Mouse (Mus musculus) intestine, embryonic 15.5 days (tissue): ENCODE results near the gene Ephb2. TPM values are rescaled to one million over a fixed set of nuclear protein-coding genes. Genes with fewer than 3 reads are reported as not detected.

Experiments used
- ATAC-seq: fragments of 200-750 bp; cut with Nextera tagmentation; 2 replicates; pipeline ENCODE4 v1.8.0; 2017; ENCODE audit warnings: moderate TSS enrichment, moderate library complexity
- H3K27ac ChIP-seq: fragments of 300-500 bp; sonication (generic); 2 replicates; pipeline ENCODE4 v1.5.1; 2015; ENCODE audit warnings: mild to moderate bottlenecking, inconsistent platforms
- H3K27me3 ChIP-seq: fragments of 300-500 bp; sonication (generic); replicated peaks from 2 replicates; pipeline ENCODE4 v1.6.1; 2015; ENCODE audit warnings: inconsistent platforms
- H3K36me3 ChIP-seq: fragments of 300-500 bp; sonication (generic); 2 replicates; pipeline ENCODE4 v1.6.1; 2015; ENCODE audit warnings: inconsistent platforms
- H3K4me1 ChIP-seq: fragments of 300-500 bp; sonication (generic); replicated peaks from 2 replicates; pipeline ENCODE4 v1.6.1; 2015; ENCODE audit warnings: inconsistent platforms
- H3K4me2 ChIP-seq: fragments of 300-500 bp; sonication (generic); replicated peaks from 2 replicates; pipeline ENCODE4 v1.6.1; 2015; ENCODE audit warnings: mild to moderate bottlenecking, inconsistent platforms
- H3K4me3 ChIP-seq: fragments of 300-500 bp; sonication (generic); replicated peaks from 2 replicates; pipeline ENCODE4 v1.5.1; 2015; ENCODE audit warnings: inconsistent platforms
- H3K9ac ChIP-seq: fragments of 300-500 bp; sonication (generic); 2 replicates; pipeline ENCODE4 v1.6.1; 2015; ENCODE audit warnings: inconsistent platforms
- H3K9me3 ChIP-seq: fragments of 300-500 bp; sonication (generic); 2 replicates; pipeline ENCODE4 v1.6.1; 2016; ENCODE audit warnings: inconsistent platforms
- WGBS: fragments of 180-500 bp; shearing (Covaris S2); methylation state at CpG from one replicate; pipeline ENCODE4 v1.1.7; 2015; 5-methylcytosine and 5-hydroxymethylcytosine counted together
- polyA plus RNA-seq: library from polyadenylated mRNA; unstranded; fragments of >200 nt; fragmentation: Nextera tagmentation; extraction: Ambion mirVana; gene quantifications from 2 replicates; pipeline ENCODE4 v1.2.1, GENCODE M21; 2015

The Ephb2 gene
- polyA plus RNA-seq, 1 experiment from 2014 or later = 8.2 TPM

- H3K9ac ChIP-seq = no peak overlapping the region; the same call in 1 of the 2 replicates
- H3K27me3 ChIP-seq = no peaks in the 10 kb centered on the region
- peaks cover 56% of the 10 kb centered on the region for H3K4me1 ChIP-seq
These were observed 101.5 kb downstream of the Ephb2 start for GRCm38 (mm10) chr4:136734210-136734803.

DNA sequence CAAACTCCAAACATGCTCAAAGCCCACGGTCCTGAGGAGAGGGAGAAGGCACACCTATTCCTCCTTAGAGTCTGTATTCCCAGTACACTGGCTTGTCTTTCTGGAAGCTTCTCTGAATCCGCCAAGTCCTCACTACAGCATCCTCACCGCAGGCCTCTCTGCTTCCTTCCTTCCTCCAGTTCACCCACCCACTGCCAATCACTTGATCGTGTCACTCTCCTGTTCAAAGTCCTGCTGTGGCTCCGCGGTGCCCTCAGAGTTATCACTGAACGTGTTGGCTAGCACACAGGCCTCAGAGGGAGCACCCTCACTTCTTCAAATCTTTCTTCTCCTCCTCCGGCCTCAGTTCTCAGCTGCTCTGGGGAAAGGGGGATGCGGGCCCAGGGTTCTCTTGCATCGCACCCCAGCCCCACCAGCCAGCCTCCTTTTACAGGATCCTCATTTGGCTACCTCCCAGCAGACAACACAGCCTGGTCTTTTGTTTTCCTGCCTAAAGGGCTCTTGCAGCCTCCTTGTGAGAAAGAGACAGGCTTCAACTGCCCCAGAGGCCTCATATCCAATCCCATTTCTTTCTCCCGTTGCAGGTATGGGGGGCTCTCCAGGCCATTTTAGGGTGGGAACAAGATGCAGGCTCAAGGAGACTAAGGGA lies 102.4 kb downstream of the Ephb2 start:
- peak; percentile 62 for ATAC-seq
- peak overlapping the region; percentile 88 for H3K27ac ChIP-seq
- 29% methylated on average over 11 of the region's 11 CpGs for WGBS
- peaks cover 53% of the 10 kb centered on the region for H3K4me1 ChIP-seq
- H3K4me3 ChIP-seq = no peak overlapping the region
- no peaks in the 10 kb centered on the region for H3K9me3 ChIP-seq
- no peaks in the 10 kb centered on the region for H3K27me3 ChIP-seq
- peak overlapping the region; percentile 33; the same call in 1 of the 2 replicates for H3K9ac ChIP-seq
- peak overlapping the region; percentile 28; the same call in 1 of the 2 replicates for H3K4me2 ChIP-seq
- H3K36me3 ChIP-seq = no peaks in the 10 kb centered on the region

More at GRCm38 (mm10) chr4:136734210-136734803, 101.5 kb downstream of the Ephb2 start:
- no peak for ATAC-seq
- Histone ChIP-seq H3K27ac (peak overlapping the region; percentile 88), H3K36me3 (no peaks in the 10 kb centered on the region), H3K4me2 (no peak overlapping the region), H3K9me3 (no peaks in the 10 kb centered on the region), H3K4me3 (no peak overlapping the region)
- WGBS = 72% methylated on average over 15 of the region's 15 CpGs

DNA sequence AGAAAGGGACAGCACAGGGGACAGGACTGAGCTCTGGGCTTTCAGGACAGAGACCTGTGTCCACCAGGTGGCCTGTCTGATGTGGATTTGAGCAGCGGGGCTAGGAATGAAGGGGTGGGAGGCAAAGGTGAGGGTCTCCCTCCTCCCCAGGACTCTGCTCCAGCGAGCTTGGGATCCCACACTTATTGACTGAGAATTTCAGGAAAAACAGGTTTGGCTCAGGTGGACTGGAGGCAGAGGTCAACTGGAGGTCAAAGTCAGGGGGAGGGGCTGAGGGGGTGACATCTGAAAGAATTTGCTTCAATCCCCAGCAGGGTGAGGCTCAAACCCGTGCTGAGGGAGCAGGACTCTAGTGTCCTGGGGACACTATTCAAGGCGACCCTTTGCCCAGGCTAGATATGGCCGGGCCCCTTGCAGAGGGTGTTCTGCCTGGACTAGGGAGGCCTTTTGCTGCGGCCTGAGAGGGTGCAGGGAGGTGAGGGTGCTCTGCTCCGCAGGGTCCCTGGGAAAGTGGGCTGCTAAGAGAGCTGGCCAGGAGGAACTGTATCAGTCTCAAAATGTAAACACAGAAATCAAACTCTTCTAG lies 103.2 kb downstream of the Ephb2 start:
- no peaks in the 10 kb centered on the region for H3K36me3 ChIP-seq
- 41% methylated on average over 7 of the region's 7 CpGs for WGBS
- peak; percentile 39 for ATAC-seq
- H3K9me3 ChIP-seq = no peaks in the 10 kb centered on the region
- peak overlapping the region; percentile 88 for H3K27ac ChIP-seq
- H3K4me3 ChIP-seq = no peak overlapping the region
- no peaks in the 10 kb centered on the region for H3K27me3 ChIP-seq
- H3K9ac ChIP-seq = 0 out of 2 replicates have a peak overlapping the region, but pooled peaks have one; percentile 14
- H3K4me1 ChIP-seq = peaks cover 53% of the 10 kb centered on the region
- peak overlapping the region; percentile 31; the same call in 1 of the 2 replicates for H3K4me2 ChIP-seq

DNA sequence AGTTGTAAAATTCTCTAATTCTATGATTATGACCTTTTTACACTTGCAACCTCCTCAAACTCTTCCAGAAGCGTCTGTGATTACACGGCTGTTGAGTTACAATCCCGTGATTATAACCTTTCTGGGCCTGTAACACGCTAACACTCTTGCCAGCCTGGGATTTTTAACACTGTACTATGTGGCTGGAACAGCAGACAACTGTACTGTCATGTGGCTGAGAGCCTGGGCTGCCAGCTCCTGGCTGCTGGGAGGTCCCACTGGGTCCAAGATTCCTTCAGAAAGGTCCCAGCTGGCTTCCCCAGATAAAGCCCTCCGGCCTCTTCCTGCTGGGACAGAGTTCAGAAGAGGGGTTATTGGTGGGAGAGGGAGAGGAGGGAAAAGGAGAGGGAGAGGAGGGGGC lies 104.0 kb downstream of the Ephb2 start:
- Histone ChIP-seq H3K27ac (peak overlapping the region; percentile 59), H3K36me3 (no peaks in the 10 kb centered on the region), H3K9ac (no peak overlapping the region), H3K9me3 (no peaks in the 10 kb centered on the region), H3K27me3 (no peaks in the 10 kb centered on the region), H3K4me3 (no peak overlapping the region), H3K4me2 (no peak overlapping the region), H3K4me1 (peaks cover 53% of the 10 kb centered on the region)
- ATAC-seq = 0 out of 2 replicates have a peak, but pooled peaks have one; percentile 13
- 35% methylated on average over 5 of the region's 5 CpGs for WGBS

DNA sequence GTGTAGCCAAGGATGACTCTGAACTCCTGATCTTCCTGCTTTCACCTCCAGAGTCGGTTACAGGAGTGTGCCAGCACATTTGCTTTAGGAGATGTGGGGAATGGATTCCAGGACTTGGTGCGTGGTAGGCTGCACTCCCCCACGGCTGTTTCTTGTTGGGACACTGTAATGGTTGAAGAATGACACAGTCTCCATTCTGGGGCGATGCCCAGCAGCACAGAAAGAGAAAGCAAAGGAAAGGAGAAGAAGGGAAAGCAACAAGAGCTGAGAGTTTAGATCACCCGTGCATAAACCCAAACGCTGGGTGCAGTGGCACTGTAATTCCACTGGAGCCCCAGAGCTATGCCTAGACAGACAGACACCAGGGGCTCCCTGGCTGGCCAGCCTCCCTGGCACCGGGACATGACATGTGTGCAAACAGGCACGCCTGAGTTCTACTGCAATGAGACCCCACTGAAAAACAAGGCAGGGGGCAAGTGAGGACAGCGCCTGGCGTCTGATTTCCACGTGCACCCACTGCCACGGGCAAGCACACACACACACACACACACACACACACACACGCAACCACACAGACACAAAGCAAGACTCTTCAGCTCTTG lies 104.7 kb downstream of the Ephb2 start:
- Histone ChIP-seq H3K27ac (peak overlapping the region; percentile 59), H3K36me3 (no peaks in the 10 kb centered on the region), H3K9me3 (no peaks in the 10 kb centered on the region), H3K4me1 (peaks cover 52% of the 10 kb centered on the region), H3K4me3 (no peak overlapping the region), H3K27me3 (no peaks in the 10 kb centered on the region), H3K4me2 (no peak overlapping the region), H3K9ac (peak overlapping the region; percentile 2; the same call in 1 of the 2 replicates)
- 55% methylated on average over 13 of the region's 13 CpGs for WGBS
- no peak for ATAC-seq

DNA sequence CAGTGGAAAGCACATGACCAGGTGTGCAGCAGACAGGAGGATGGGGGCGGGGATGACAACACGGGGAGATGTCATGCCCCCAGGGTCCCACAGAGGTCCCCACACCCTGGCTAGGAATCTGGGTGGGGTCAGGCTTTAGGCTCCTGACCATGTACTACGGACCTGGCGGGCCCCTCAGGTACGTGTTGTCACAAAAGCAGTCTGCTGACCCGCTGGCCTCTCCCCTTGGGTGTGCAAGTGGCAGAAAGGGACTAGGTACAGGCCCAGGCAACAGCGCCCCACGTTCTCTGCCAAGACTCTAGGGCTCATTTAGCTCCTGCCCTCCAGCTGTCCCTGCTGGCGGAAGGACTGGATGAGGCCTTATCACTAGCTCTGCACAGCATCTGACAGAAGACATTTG lies 105.3 kb downstream of the Ephb2 start:
- H3K36me3 ChIP-seq = no peaks in the 10 kb centered on the region
- no peaks in the 10 kb centered on the region for H3K9me3 ChIP-seq
- WGBS = 60% methylated on average over 9 of the region's 9 CpGs
- no peak overlapping the region for H3K9ac ChIP-seq
- H3K4me2 ChIP-seq = no peak overlapping the region
- peak; percentile 66 for ATAC-seq
- H3K27ac ChIP-seq = peak overlapping the region; percentile 59
- no peaks in the 10 kb centered on the region for H3K27me3 ChIP-seq
- peaks cover 45% of the 10 kb centered on the region for H3K4me1 ChIP-seq
- H3K4me3 ChIP-seq = no peak overlapping the region

- Histone ChIP-seq H3K36me3 (no peaks in the 10 kb centered on the region), H3K4me3 (no peak overlapping the region), H3K27ac (no peak overlapping the region), H3K4me1 (peaks cover 42% of the 10 kb centered on the region), H3K4me2 (no peak overlapping the region), H3K27me3 (no peaks in the 10 kb centered on the region), H3K9ac (no peak overlapping the region), H3K9me3 (no peaks in the 10 kb centered on the region)
- 79% methylated on average over 2 of the region's 2 CpGs for WGBS
- ATAC-seq = no peak
These were observed 106.2 kb downstream of the Ephb2 start for GRCm38 (mm10) chr4:136729574-136729973.

GRCm38 (mm10) chr4:136726941-136727340 lies 108.8 kb downstream of the Ephb2 start:
- Histone ChIP-seq H3K4me2 (no peak overlapping the region), H3K4me1 (peaks cover 17% of the 10 kb centered on the region), H3K4me3 (no peak overlapping the region), H3K27ac (no peak overlapping the region), H3K9me3 (no peaks in the 10 kb centered on the region), H3K9ac (no peak overlapping the region), H3K36me3 (no peaks in the 10 kb centered on the region), H3K27me3 (no peaks in the 10 kb centered on the region)
- 84% methylated on average over 8 of the region's 8 CpGs for WGBS
- no peak for ATAC-seq

DNA sequence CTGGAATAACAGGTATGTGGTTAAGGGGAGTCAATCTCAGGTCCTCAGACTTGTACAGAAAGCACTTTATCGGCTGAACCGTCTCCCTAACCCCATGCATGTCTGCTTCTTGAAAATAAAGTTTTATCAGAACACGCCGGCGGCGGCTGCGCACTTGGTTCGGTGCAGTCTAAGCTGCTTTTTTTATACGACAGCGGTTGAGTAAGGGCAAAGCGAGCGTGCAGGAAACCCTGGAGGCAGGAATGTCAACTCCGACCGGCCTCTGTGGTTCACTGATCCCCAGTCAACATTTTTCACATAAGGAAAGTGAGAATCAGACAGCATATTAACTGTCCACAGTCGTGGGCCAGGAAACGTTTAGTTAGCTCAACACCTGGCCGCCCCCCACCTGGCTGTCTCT lies 111.1 kb downstream of the Ephb2 start:
- H3K9ac ChIP-seq = no peak overlapping the region
- H3K4me2 ChIP-seq = no peak overlapping the region
- H3K4me1 ChIP-seq = peaks cover 8% of the 10 kb centered on the region
- H3K36me3 ChIP-seq = no peaks in the 10 kb centered on the region
- no peaks in the 10 kb centered on the region for H3K27me3 ChIP-seq
- no peak overlapping the region for H3K4me3 ChIP-seq
- 49% methylated on average over 17 of the region's 17 CpGs for WGBS
- H3K27ac ChIP-seq = no peak overlapping the region
- H3K9me3 ChIP-seq = no peaks in the 10 kb centered on the region
- ATAC-seq = no peak

GRCm38 (mm10) chr4:136722361-136723082 lies 113.3 kb downstream of the Ephb2 start:
- H3K9ac ChIP-seq = no peak overlapping the region
- H3K27me3 ChIP-seq = no peaks in the 10 kb centered on the region
- H3K4me3 ChIP-seq = no peak overlapping the region
- 0 out of 2 replicates have a peak, but pooled peaks cover 3% of the 10 kb centered on the region for H3K36me3 ChIP-seq
- no peak overlapping the region for H3K27ac ChIP-seq
- no peaks in the 10 kb centered on the region for H3K9me3 ChIP-seq
- no peak overlapping the region for H3K4me2 ChIP-seq
- H3K4me1 ChIP-seq = peaks cover 8% of the 10 kb centered on the region
- ATAC-seq = peak; percentile 46; the same call in 1 of the 2 replicates
- 49% methylated on average over 17 of the region's 17 CpGs for WGBS

DNA sequence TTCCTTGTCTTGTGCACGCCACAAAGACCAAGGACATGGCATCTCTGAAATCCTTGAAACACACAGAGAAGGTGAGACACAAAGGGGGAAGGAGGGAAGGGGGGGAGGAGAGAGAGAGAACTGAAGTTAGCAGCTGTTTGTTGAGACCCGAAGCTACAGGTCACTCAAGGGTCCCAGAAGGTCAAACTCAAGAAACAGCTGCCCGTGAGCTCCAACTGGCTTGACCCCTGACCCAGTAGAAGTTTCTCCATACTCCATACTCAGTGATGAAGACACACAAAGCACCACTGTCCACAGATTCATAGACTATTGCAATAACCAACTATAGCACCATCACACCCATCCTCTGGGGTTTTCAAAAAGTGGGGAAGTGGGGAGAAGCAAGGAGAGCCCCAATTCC lies 113.9 kb downstream of the Ephb2 start:
- H3K27ac ChIP-seq = no peak overlapping the region
- 49% methylated on average over 3 of the region's 3 CpGs for WGBS
- no peaks in the 10 kb centered on the region for H3K9me3 ChIP-seq
- no peak overlapping the region for H3K4me3 ChIP-seq
- ATAC-seq = no peak
- no peak overlapping the region for H3K9ac ChIP-seq
- peaks cover 8% of the 10 kb centered on the region for H3K4me1 ChIP-seq
- H3K4me2 ChIP-seq = no peak overlapping the region
- no peaks in the 10 kb centered on the region for H3K27me3 ChIP-seq
- 0 out of 2 replicates have a peak, but pooled peaks cover 3% of the 10 kb centered on the region for H3K36me3 ChIP-seq

DNA sequence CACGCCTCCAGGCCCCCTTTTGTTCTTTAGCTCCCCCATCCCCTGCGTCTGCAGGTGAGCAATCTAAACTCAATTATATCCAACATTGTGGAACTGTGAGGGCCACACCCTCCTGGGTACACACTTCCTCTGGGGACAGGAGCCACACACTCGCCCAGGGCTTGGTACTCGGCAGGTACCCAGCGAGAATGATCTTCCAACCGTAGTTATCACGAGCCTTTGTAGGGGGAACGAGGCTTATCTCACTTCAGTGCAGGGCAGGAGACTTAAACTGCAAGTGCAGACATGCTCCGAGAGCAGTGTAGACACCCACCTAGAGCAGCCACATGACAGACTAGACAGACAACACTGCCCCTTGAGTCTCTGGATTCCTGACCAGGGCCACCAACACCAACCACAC lies 115.8 kb downstream of the Ephb2 start:
- Histone ChIP-seq H3K4me1 (peaks cover 8% of the 10 kb centered on the region), H3K4me2 (no peak overlapping the region), H3K9ac (no peak overlapping the region), H3K36me3 (0 out of 2 replicates have a peak, but pooled peaks cover 3% of the 10 kb centered on the region), H3K27me3 (no peaks in the 10 kb centered on the region), H3K9me3 (no peaks in the 10 kb centered on the region), H3K27ac (no peak overlapping the region), H3K4me3 (no peak overlapping the region)
- WGBS = 62% methylated on average over 9 of the region's 9 CpGs
- peak; percentile 37 for ATAC-seq
